Mouse (Mus musculus): ENCODE data around the gene Htr6. TPM values are rescaled to one million over a fixed set of nuclear protein-coding genes. Genes with fewer than 3 reads are reported as not detected.
A peak's percentile ranks its signal among the peaks of the same experiment; 100 is the strongest.

Htr6 gene
- total and polyA plus RNA-seq, 2 experiments from 2014 or later, result 0.96 to 4.3 TPM

- Histone ChIP-seq H3K4me1 (ENCODE audit: insufficient read depth, low read length) (no peaks in the 10 kb centered on the region), H3K27me3 (ENCODE audit: insufficient read depth, low read length) (no peaks in the 10 kb centered on the region), H3K9me3 (ENCODE audit: low read length) (no peaks in the 10 kb centered on the region), H3K27ac (no peak overlapping the region), H3K4me3 (ENCODE audit: low read length) (no peak overlapping the region), H3K36me3 (ENCODE audit: insufficient read depth, low read length) (no peaks in the 10 kb centered on the region), H3K9ac (replicated peaks; ENCODE audit: low read length) (no peak overlapping the region), H3K4me2 (ENCODE audit: low read depth, low read length) (no peak overlapping the region)
- no peak for ATAC-seq
- no peak for TF ChIP-seq CTCF (IDR thresholded peaks at IDR 0.05; ENCODE audit: low read depth)
- 60% methylated on average over 5 of the region's 5 CpGs for WGBS
- no peak for DNase-seq (ENCODE audit: low spot score)
Observed at GRCm38 (mm10) chr4:139096201-139096600, 20.8 kb upstream of the Htr6 start.

GRCm38 (mm10) chr4:139095406-139095805 lies 20.0 kb upstream of the Htr6 start:
- 18% methylated on average over 1 of the region's 1 CpGs for WGBS
- no peak for TF ChIP-seq CTCF (IDR thresholded peaks at IDR 0.05; ENCODE audit: low read depth)
- no peak overlapping the region for H3K4me2 ChIP-seq (ENCODE audit: low read depth, low read length)

GRCm38 (mm10) chr4:139093196-139093530 lies 17.8 kb upstream of the Htr6 start:
- ATAC-seq (no peak), DNase-seq (ENCODE audit: low spot score) (no peak)
- peak overlapping the region; percentile 59 for H3K4me3 ChIP-seq (ENCODE audit: low read length)
- TF ChIP-seq CTCF (IDR thresholded peaks at IDR 0.05; ENCODE audit: low read depth), result no peak
- peak overlapping the region; percentile 63 for H3K9ac ChIP-seq (replicated peaks; ENCODE audit: low read length)
- whole genome bisulfite sequencing, result 13% methylated on average over 13 of the region's 13 CpGs
- H3K36me3 ChIP-seq (ENCODE audit: insufficient read depth, low read length), result no peaks in the 10 kb centered on the region
- no peaks in the 10 kb centered on the region for H3K4me1 ChIP-seq (ENCODE audit: insufficient read depth, low read length)
- H3K4me2 ChIP-seq (ENCODE audit: low read depth, low read length), result peak overlapping the region; percentile 93
- H3K27ac ChIP-seq, result no peak overlapping the region; the same call in 1 of the 2 replicates
- H3K27me3 ChIP-seq (ENCODE audit: insufficient read depth, low read length), result no peaks in the 10 kb centered on the region
- no peaks in the 10 kb centered on the region for H3K9me3 ChIP-seq (ENCODE audit: low read length)

More at GRCm38 (mm10) chr4:139095406-139095805, 20.0 kb upstream of the Htr6 start:
- H3K4me1 ChIP-seq (ENCODE audit: insufficient read depth, low read length), result no peaks in the 10 kb centered on the region
- H3K4me3 ChIP-seq (ENCODE audit: low read length), result no peak overlapping the region
- no peaks in the 10 kb centered on the region for H3K27me3 ChIP-seq (ENCODE audit: insufficient read depth, low read length)
- no peak overlapping the region for H3K27ac ChIP-seq
- H3K9ac ChIP-seq (replicated peaks; ENCODE audit: low read length), result no peak overlapping the region
- no peak for DNase-seq (ENCODE audit: low spot score)
- no peaks in the 10 kb centered on the region for H3K9me3 ChIP-seq (ENCODE audit: low read length)
- no peaks in the 10 kb centered on the region for H3K36me3 ChIP-seq (ENCODE audit: insufficient read depth, low read length)
- ATAC-seq, result no peak

GRCm38 (mm10) chr4:139092356-139093195 lies 17.2 kb upstream of the Htr6 start, which contains the start of gene Nbl1:
Nbl1 (minus strand) TSS chr4:139092993.
- Histone ChIP-seq H3K27me3 (ENCODE audit: insufficient read depth, low read length) (no peaks in the 10 kb centered on the region), H3K27ac (peak within 1 kb of the TSS; percentile 2; the same call in 1 of the 2 replicates), H3K4me1 (ENCODE audit: insufficient read depth, low read length) (no peaks in the 10 kb centered on the region), H3K9ac (replicated peaks; ENCODE audit: low read length) (peak within 1 kb of the TSS; percentile 63), H3K4me2 (ENCODE audit: low read depth, low read length) (peak within 1 kb of the TSS; percentile 93), H3K9me3 (ENCODE audit: low read length) (no peaks in the 10 kb centered on the region), H3K4me3 (ENCODE audit: low read length) (peak within 1 kb of the TSS; percentile 59), H3K36me3 (ENCODE audit: insufficient read depth, low read length) (no peaks in the 10 kb centered on the region)
- ATAC-seq (peak; percentile 44; the same call in 1 of the 2 replicates), DNase-seq (ENCODE audit: low spot score) (peak; percentile 56)
- WGBS, result under 1% methylated on average over 61 of the region's 105 CpGs
- no peak for TF ChIP-seq CTCF (IDR thresholded peaks at IDR 0.05; ENCODE audit: low read depth)

- Histone ChIP-seq H3K27me3 (ENCODE audit: insufficient read depth, low read length) (no peaks in the 10 kb centered on the region), H3K4me1 (ENCODE audit: insufficient read depth, low read length) (no peaks in the 10 kb centered on the region), H3K9ac (replicated peaks; ENCODE audit: low read length) (peak overlapping the region; percentile 63), H3K36me3 (ENCODE audit: insufficient read depth, low read length) (no peaks in the 10 kb centered on the region), H3K4me3 (ENCODE audit: low read length) (peak overlapping the region; percentile 59), H3K9me3 (ENCODE audit: low read length) (no peaks in the 10 kb centered on the region), H3K27ac (peak overlapping the region; percentile 2; the same call in 1 of the 2 replicates), H3K4me2 (ENCODE audit: low read depth, low read length) (peak overlapping the region; percentile 93)
- ATAC-seq, result peak; percentile 75
- DNase-seq (ENCODE audit: low spot score), result peak; percentile 69
- no peak for TF ChIP-seq CTCF (IDR thresholded peaks at IDR 0.05; ENCODE audit: low read depth)
- WGBS, result 5% methylated on average over 28 of the region's 28 CpGs
Observed at GRCm38 (mm10) chr4:139091478-139092355, 16.3 kb upstream of the Htr6 start.

GRCm38 (mm10) chr4:139091066-139091465 lies 15.7 kb upstream of the Htr6 start:
- Histone ChIP-seq H3K4me2 (ENCODE audit: low read depth, low read length) (0 out of 2 replicates have a peak overlapping the region, but pooled peaks have one; percentile 17), H3K9me3 (ENCODE audit: low read length) (no peaks in the 10 kb centered on the region), H3K27ac (0 out of 2 replicates have a peak overlapping the region, but pooled peaks have one; percentile 2), H3K4me3 (ENCODE audit: low read length) (no peak overlapping the region), H3K4me1 (ENCODE audit: insufficient read depth, low read length) (no peaks in the 10 kb centered on the region), H3K36me3 (ENCODE audit: insufficient read depth, low read length) (no peaks in the 10 kb centered on the region), H3K9ac (replicated peaks; ENCODE audit: low read length) (no peak overlapping the region), H3K27me3 (ENCODE audit: insufficient read depth, low read length) (no peaks in the 10 kb centered on the region)
- DNase-seq (ENCODE audit: low spot score) (no peak), ATAC-seq (no peak)
- TF ChIP-seq CTCF (IDR thresholded peaks at IDR 0.05; ENCODE audit: low read depth), result no peak
- 23% methylated on average over 7 of the region's 7 CpGs for WGBS
